Mouse (Mus musculus): ENCODE measurements at regions not wholly inside any gene's neighbourhood (a gene's known extent, or its start where the extent isn't known, plus 50 kb on each side); places are given as distances from the start of the nearest gene placed in this dataset.

GRCm38 (mm10) chr1:194160761-194161461, 457.1 kb upstream of the Plxna2 start:
- no peaks in the 10 kb centered on the region for H3K27me3 ChIP-seq (replicated peaks; ENCODE audit: control insufficient read depth, insufficient read depth, low read length)
- no peak overlapping the region for H3K9ac ChIP-seq (ENCODE audit: low read depth, low read length)
- H3K36me3 ChIP-seq (ENCODE audit: control insufficient read depth, insufficient read depth, low read length) = no peaks in the 10 kb centered on the region
- no peak for DNase-seq (ENCODE audit: low spot score)
- H3K4me2 ChIP-seq = no peak overlapping the region
- H3K4me1 ChIP-seq (replicated peaks; ENCODE audit: control insufficient read depth, insufficient read depth, low read length) = no peaks in the 10 kb centered on the region
- H3K9me3 ChIP-seq (ENCODE audit: control insufficient read depth, low read length) = no peaks in the 10 kb centered on the region
- no peak overlapping the region for H3K27ac ChIP-seq (ENCODE audit: low read depth, low read length)
- no peak for ATAC-seq (replicated peaks; ENCODE audit: low FRiP score)
- WGBS = 75% methylated on average over 8 of the region's 8 CpGs
- no peak overlapping the region for H3K4me3 ChIP-seq (ENCODE audit: low read depth, low read length)

- no peak overlapping the region for H3K9ac ChIP-seq (ENCODE audit: low read depth, low read length)
- H3K36me3 ChIP-seq (ENCODE audit: control insufficient read depth, insufficient read depth, low read length) = no peaks in the 10 kb centered on the region
- no peak for ATAC-seq (replicated peaks; ENCODE audit: low FRiP score)
Measured at GRCm38 (mm10) chr1:194157268-194157667, 460.8 kb upstream of the Plxna2 start.

GRCm38 (mm10) chr1:194148416-194149364, 469.3 kb upstream of the Plxna2 start:
- DNase-seq (ENCODE audit: low spot score) = no peak
- H3K27ac ChIP-seq (ENCODE audit: low read depth, low read length) = no peak overlapping the region
- ATAC-seq (replicated peaks; ENCODE audit: low FRiP score) = no peak

More at GRCm38 (mm10) chr1:194157268-194157667, 460.8 kb upstream of the Plxna2 start:
- Histone ChIP-seq H3K4me2 (no peak overlapping the region), H3K4me1 (replicated peaks; ENCODE audit: control insufficient read depth, insufficient read depth, low read length) (no peaks in the 10 kb centered on the region), H3K4me3 (ENCODE audit: low read depth, low read length) (no peak overlapping the region), H3K27ac (ENCODE audit: low read depth, low read length) (no peak overlapping the region), H3K9me3 (ENCODE audit: control insufficient read depth, low read length) (no peaks in the 10 kb centered on the region), H3K27me3 (replicated peaks; ENCODE audit: control insufficient read depth, insufficient read depth, low read length) (no peaks in the 10 kb centered on the region)
- 76% methylated on average over 6 of the region's 6 CpGs for WGBS
- DNase-seq (ENCODE audit: low spot score) = no peak

GRCm38 (mm10) chr1:194117631-194118360, 500.2 kb upstream of the Plxna2 start:
- ATAC-seq (replicated peaks; ENCODE audit: low FRiP score) (no peak), DNase-seq (ENCODE audit: low spot score) (no peak)
- H3K4me1 ChIP-seq (replicated peaks; ENCODE audit: control insufficient read depth, insufficient read depth, low read length) = no peaks in the 10 kb centered on the region
- no peak overlapping the region for H3K4me2 ChIP-seq
- WGBS = 70% methylated on average over 4 of the region's 4 CpGs
- H3K9ac ChIP-seq (ENCODE audit: low read depth, low read length) = no peak overlapping the region
- no peaks in the 10 kb centered on the region for H3K9me3 ChIP-seq (ENCODE audit: control insufficient read depth, low read length)
- H3K4me3 ChIP-seq (ENCODE audit: low read depth, low read length) = no peak overlapping the region
- H3K27me3 ChIP-seq (replicated peaks; ENCODE audit: control insufficient read depth, insufficient read depth, low read length) = no peaks in the 10 kb centered on the region
- no peaks in the 10 kb centered on the region for H3K36me3 ChIP-seq (ENCODE audit: control insufficient read depth, insufficient read depth, low read length)
- no peak overlapping the region for H3K27ac ChIP-seq (ENCODE audit: low read depth, low read length)

More at GRCm38 (mm10) chr1:194148416-194149364, 469.3 kb upstream of the Plxna2 start:
- WGBS = 67% methylated on average over 11 of the region's 11 CpGs
- no peaks in the 10 kb centered on the region for H3K27me3 ChIP-seq (replicated peaks; ENCODE audit: control insufficient read depth, insufficient read depth, low read length)
- no peaks in the 10 kb centered on the region for H3K9me3 ChIP-seq (ENCODE audit: control insufficient read depth, low read length)
- H3K9ac ChIP-seq (ENCODE audit: low read depth, low read length) = no peak overlapping the region
- H3K36me3 ChIP-seq (ENCODE audit: control insufficient read depth, insufficient read depth, low read length) = no peaks in the 10 kb centered on the region
- H3K4me2 ChIP-seq = no peak overlapping the region
- H3K4me1 ChIP-seq (replicated peaks; ENCODE audit: control insufficient read depth, insufficient read depth, low read length) = no peaks in the 10 kb centered on the region
- H3K4me3 ChIP-seq (ENCODE audit: low read depth, low read length) = no peak overlapping the region

- Histone ChIP-seq H3K4me1 (replicated peaks; ENCODE audit: control insufficient read depth, insufficient read depth, low read length) (no peaks in the 10 kb centered on the region), H3K27ac (ENCODE audit: low read depth, low read length) (no peak overlapping the region), H3K9ac (ENCODE audit: low read depth, low read length) (no peak overlapping the region), H3K4me2 (no peak overlapping the region), H3K9me3 (ENCODE audit: control insufficient read depth, low read length) (no peaks in the 10 kb centered on the region), H3K27me3 (replicated peaks; ENCODE audit: control insufficient read depth, insufficient read depth, low read length) (no peaks in the 10 kb centered on the region), H3K36me3 (ENCODE audit: control insufficient read depth, insufficient read depth, low read length) (no peaks in the 10 kb centered on the region), H3K4me3 (ENCODE audit: low read depth, low read length) (no peak overlapping the region)
- DNase-seq (ENCODE audit: low spot score) (no peak), ATAC-seq (replicated peaks; ENCODE audit: low FRiP score) (no peak)
- 59% methylated on average over 1 of the region's 1 CpGs for WGBS
Measured at GRCm38 (mm10) chr1:194114399-194114798, 503.6 kb upstream of the Plxna2 start.

- Histone ChIP-seq H3K9me3 (ENCODE audit: control insufficient read depth, low read length) (no peaks in the 10 kb centered on the region), H3K4me3 (ENCODE audit: low read depth, low read length) (no peak overlapping the region), H3K27me3 (replicated peaks; ENCODE audit: control insufficient read depth, insufficient read depth, low read length) (no peaks in the 10 kb centered on the region), H3K4me2 (no peak overlapping the region), H3K27ac (ENCODE audit: low read depth, low read length) (no peak overlapping the region), H3K9ac (ENCODE audit: low read depth, low read length) (no peak overlapping the region), H3K36me3 (ENCODE audit: control insufficient read depth, insufficient read depth, low read length) (no peaks in the 10 kb centered on the region), H3K4me1 (replicated peaks; ENCODE audit: control insufficient read depth, insufficient read depth, low read length) (no peaks in the 10 kb centered on the region)
- ATAC-seq (replicated peaks; ENCODE audit: low FRiP score) (no peak), DNase-seq (ENCODE audit: low spot score) (no peak)
- 74% methylated on average over 2 of the region's 2 CpGs for WGBS
Measured at GRCm38 (mm10) chr1:194111931-194112330, 506.1 kb upstream of the Plxna2 start.

GRCm38 (mm10) chr1:194109172-194110071, 508.6 kb upstream of the Plxna2 start:
- no peaks in the 10 kb centered on the region for H3K4me1 ChIP-seq (replicated peaks; ENCODE audit: control insufficient read depth, insufficient read depth, low read length)
- no peak overlapping the region for H3K27ac ChIP-seq (ENCODE audit: low read depth, low read length)
- no peaks in the 10 kb centered on the region for H3K36me3 ChIP-seq (ENCODE audit: control insufficient read depth, insufficient read depth, low read length)
- no peak for DNase-seq (ENCODE audit: low spot score)
- WGBS = 64% methylated on average over 5 of the region's 5 CpGs
- no peaks in the 10 kb centered on the region for H3K9me3 ChIP-seq (ENCODE audit: control insufficient read depth, low read length)
- no peak overlapping the region for H3K4me3 ChIP-seq (ENCODE audit: low read depth, low read length)
- H3K9ac ChIP-seq (ENCODE audit: low read depth, low read length) = no peak overlapping the region
- ATAC-seq (replicated peaks; ENCODE audit: low FRiP score) = no peak
- no peaks in the 10 kb centered on the region for H3K27me3 ChIP-seq (replicated peaks; ENCODE audit: control insufficient read depth, insufficient read depth, low read length)
- no peak overlapping the region for H3K4me2 ChIP-seq

GRCm38 (mm10) chr1:194108132-194108531, 509.9 kb upstream of the Plxna2 start:
- no peak for ATAC-seq (replicated peaks; ENCODE audit: low FRiP score)
- no peak overlapping the region for H3K27ac ChIP-seq (ENCODE audit: low read depth, low read length)

More at GRCm38 (mm10) chr1:194108132-194108531, 509.9 kb upstream of the Plxna2 start:
- Histone ChIP-seq H3K9ac (ENCODE audit: low read depth, low read length) (no peak overlapping the region), H3K4me1 (replicated peaks; ENCODE audit: control insufficient read depth, insufficient read depth, low read length) (no peaks in the 10 kb centered on the region), H3K27me3 (replicated peaks; ENCODE audit: control insufficient read depth, insufficient read depth, low read length) (no peaks in the 10 kb centered on the region), H3K4me3 (ENCODE audit: low read depth, low read length) (no peak overlapping the region), H3K4me2 (no peak overlapping the region), H3K36me3 (ENCODE audit: control insufficient read depth, insufficient read depth, low read length) (no peaks in the 10 kb centered on the region), H3K9me3 (ENCODE audit: control insufficient read depth, low read length) (no peaks in the 10 kb centered on the region)
- no peak for DNase-seq (ENCODE audit: low spot score)
- WGBS = 51% methylated on average over 2 of the region's 2 CpGs

Data from liver, embryonic 11.5 days (tissue).